Mouse (Mus musculus) cerebellum, adult 2 months (tissue): ENCODE results near the gene Atp6v1d.

Source experiments
- CTCF ChIP-seq: fragments of 200-500 bp; IDR thresholded peaks from 2 replicates; pipeline ENCODE4 v1.5.1; 2011; ENCODE audit warnings: low read depth, mild to moderate bottlenecking, control low read depth, low read length, moderate library complexity, borderline replicate concordance; ENCODE audit not compliant: insufficient read depth
- POLR2A ChIP-seq: fragments of 200-500 bp; IDR thresholded peaks from 2 replicates; pipeline ENCODE4 v1.6.1; 2011; ENCODE audit warnings: low read length, control low read depth, borderline replicate concordance; ENCODE audit not compliant: insufficient read depth

DNA sequence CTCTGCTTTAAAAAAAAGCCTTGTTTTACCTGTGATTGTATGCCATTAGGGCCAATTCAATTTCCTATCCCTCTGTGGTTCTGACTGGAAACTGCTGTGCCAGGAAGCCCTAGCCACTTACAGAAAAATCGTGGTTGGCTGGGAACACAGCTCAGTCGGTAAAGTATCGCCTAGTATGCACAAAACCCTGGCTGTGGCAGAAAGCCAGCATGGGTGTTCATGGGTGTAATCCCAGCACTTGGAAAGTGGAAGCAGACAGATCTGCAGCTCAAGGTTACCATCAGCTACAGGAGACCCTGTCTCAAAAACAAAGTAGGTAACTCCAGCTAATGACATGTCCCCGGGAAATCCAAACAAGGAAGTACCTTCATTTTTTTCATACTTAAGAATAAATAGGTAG is 21.5 kb downstream of the Atp6v1d start:
- TF ChIP-seq CTCF (no peak), POLR2A (no peak)
